Mouse (Mus musculus) forebrain, embryonic 10.5 days (tissue): ENCODE measurements around the gene Sh2b1. TPM values are rescaled to one million over a fixed set of nuclear protein-coding genes. Genes with fewer than 3 reads are reported as not detected.

Experiments used
- DNase-seq: peaks from one replicate; pipeline ENCODE4 v3.0.0-alpha.2; 2017; ENCODE audit warnings: low spot score; ENCODE audit errors: extremely low spot score
- H3K27ac ChIP-seq: fragments of 300-500 bp; sonication (generic); 2 replicates; pipeline ENCODE4 v1.5.1; 2016; ENCODE audit warnings: mild to moderate bottlenecking
- H3K27me3 ChIP-seq: fragments of 300-500 bp; sonication (generic); 2 replicates; pipeline ENCODE4 v1.6.1; 2016; ENCODE audit warnings: mild to moderate bottlenecking; ENCODE audit not compliant: poor library complexity, severe bottlenecking
- H3K36me3 ChIP-seq: fragments of 300-500 bp; sonication (generic); replicated peaks from 2 replicates; pipeline ENCODE4 v1.6.1; 2016; ENCODE audit warnings: mild to moderate bottlenecking, moderate library complexity
- H3K4me1 ChIP-seq: fragments of 300-500 bp; sonication (generic); 2 replicates; pipeline ENCODE4 v1.6.1; 2016
- H3K4me3 ChIP-seq: fragments of 300-500 bp; sonication (generic); 2 replicates; pipeline ENCODE4 v1.5.1; 2016; ENCODE audit warnings: mild to moderate bottlenecking, moderate library complexity
- H3K9me3 ChIP-seq: fragments of 300-500 bp; sonication (generic); 2 replicates; pipeline ENCODE4 v1.6.1; 2016; ENCODE audit warnings: mild to moderate bottlenecking, moderate library complexity
- WGBS: fragments of 180-500 bp; shearing (Covaris S2); methylation state at CpG from one replicate; pipeline ENCODE4 v1.1.7; 2016; 5-methylcytosine and 5-hydroxymethylcytosine counted together
- polyA plus RNA-seq: library from polyadenylated mRNA; unstranded; fragments of >200 nt; fragmentation: Nextera tagmentation; extraction: Ambion mirVana; gene quantifications from 2 replicates; pipeline ENCODE4 v1.2.1, GENCODE M21; 2016

The Sh2b1 gene
- polyA plus RNA-seq, result 49.2 and 50.8 TPM in 2 replicates

- no peaks in the 10 kb centered on the region for H3K9me3 ChIP-seq
- peak within 1 kb of the TSS; percentile 97 for H3K27ac ChIP-seq
- no peaks in the 10 kb centered on the region for H3K27me3 ChIP-seq
- H3K4me3 ChIP-seq, result peak within 1 kb of the TSS; percentile 78
- under 1% methylated on average over 53 of the region's 53 CpGs for WGBS
- peaks cover 34% of the 10 kb centered on the region for H3K36me3 ChIP-seq
- peaks cover 27% of the 10 kb centered on the region for H3K4me1 ChIP-seq
- DNase-seq, result peak; percentile 90
These were observed at the start of gene Sh2b1 for GRCm38 (mm10) chr7:126474993-126475581. Sh2b1 (minus strand) TSS chr7:126475424.

DNA sequence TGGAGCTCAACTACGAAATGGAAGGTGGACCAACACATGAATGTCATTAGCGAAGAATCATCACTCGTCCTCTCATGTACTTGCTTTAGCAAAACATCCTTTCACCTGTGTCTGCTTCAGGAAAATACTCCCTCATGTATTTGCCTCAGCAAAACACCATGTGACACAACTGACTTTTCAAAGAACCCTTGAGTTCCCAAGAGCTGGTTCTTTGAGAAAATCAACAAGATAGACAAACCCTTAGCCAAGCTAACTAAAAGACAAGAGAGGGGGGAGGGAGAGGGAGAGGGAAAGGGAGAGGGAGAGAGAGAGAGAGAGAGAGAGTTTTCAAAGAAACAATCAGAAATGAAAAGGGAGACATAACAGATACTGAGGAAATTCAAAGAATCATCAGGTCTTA is 48.1 kb upstream of the Sh2b1 start:
- Histone ChIP-seq H3K4me1 (peaks cover 6% of the 10 kb centered on the region; the same call in 1 of the 2 replicates), H3K27me3 (no peaks in the 10 kb centered on the region), H3K9me3 (no peaks in the 10 kb centered on the region), H3K36me3 (no peaks in the 10 kb centered on the region), H3K27ac (no peak overlapping the region), H3K4me3 (no peak overlapping the region)
- no peak for DNase-seq
- WGBS, result 85% methylated on average over 3 of the region's 3 CpGs

GRCm38 (mm10) chr7:126519513-126519912 is 44.3 kb upstream of the Sh2b1 start:
- H3K27me3 ChIP-seq, result no peaks in the 10 kb centered on the region
- H3K4me3 ChIP-seq, result no peak overlapping the region
- H3K27ac ChIP-seq, result no peak overlapping the region
- no peaks in the 10 kb centered on the region for H3K36me3 ChIP-seq
- no peak for DNase-seq
- WGBS, result 78% methylated on average over 2 of the region's 2 CpGs
- peaks cover 3% of the 10 kb centered on the region; the same call in 1 of the 2 replicates for H3K4me1 ChIP-seq
- H3K9me3 ChIP-seq, result no peaks in the 10 kb centered on the region

DNA sequence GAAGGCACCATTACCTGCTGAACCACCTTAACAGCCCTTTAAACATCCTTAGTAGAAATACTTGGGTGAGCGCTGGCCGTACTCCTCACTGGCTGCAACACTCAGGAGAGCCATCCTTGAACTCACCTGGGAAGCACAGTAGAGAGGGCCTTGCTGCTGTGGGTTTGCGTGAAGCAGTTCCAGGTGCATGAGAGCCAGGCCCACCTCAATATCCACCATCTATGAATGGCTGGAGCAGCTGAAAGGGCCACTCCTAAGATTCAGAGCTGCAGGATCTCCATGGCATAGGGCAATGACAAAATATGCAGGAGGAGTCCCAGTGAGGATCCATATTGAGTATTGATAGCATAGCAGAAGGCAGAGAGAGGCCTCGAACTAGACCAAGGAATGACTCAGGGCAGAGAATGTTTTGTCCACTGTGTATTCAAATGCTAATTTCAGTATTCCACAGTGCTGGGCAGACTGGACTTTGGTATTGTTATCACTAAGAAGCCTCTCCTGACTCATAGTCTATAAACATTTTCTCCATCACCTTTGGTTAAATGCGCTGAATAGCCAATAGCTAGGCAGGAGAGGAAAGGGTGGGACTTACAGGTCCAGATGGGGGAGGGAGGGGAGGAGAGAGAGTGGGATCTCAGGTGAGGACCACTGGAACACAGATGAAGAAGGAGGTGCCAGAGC is 43.2 kb upstream of the Sh2b1 start:
- 86% methylated on average over 5 of the region's 5 CpGs for WGBS
- Histone ChIP-seq H3K4me3 (no peak overlapping the region), H3K36me3 (no peaks in the 10 kb centered on the region), H3K9me3 (no peaks in the 10 kb centered on the region), H3K27me3 (no peaks in the 10 kb centered on the region), H3K27ac (no peak overlapping the region), H3K4me1 (peaks cover 3% of the 10 kb centered on the region; the same call in 1 of the 2 replicates)
- DNase-seq, result no peak

- no peaks in the 10 kb centered on the region for H3K9me3 ChIP-seq
- no peak overlapping the region for H3K4me3 ChIP-seq
- 91% methylated on average over 3 of the region's 3 CpGs for WGBS
- H3K27me3 ChIP-seq, result no peaks in the 10 kb centered on the region
- no peaks in the 10 kb centered on the region for H3K36me3 ChIP-seq
- DNase-seq, result no peak
- H3K4me1 ChIP-seq, result no peaks in the 10 kb centered on the region
- no peak overlapping the region for H3K27ac ChIP-seq
These were observed 36.1 kb upstream of the Sh2b1 start for GRCm38 (mm10) chr7:126511287-126511686.

DNA sequence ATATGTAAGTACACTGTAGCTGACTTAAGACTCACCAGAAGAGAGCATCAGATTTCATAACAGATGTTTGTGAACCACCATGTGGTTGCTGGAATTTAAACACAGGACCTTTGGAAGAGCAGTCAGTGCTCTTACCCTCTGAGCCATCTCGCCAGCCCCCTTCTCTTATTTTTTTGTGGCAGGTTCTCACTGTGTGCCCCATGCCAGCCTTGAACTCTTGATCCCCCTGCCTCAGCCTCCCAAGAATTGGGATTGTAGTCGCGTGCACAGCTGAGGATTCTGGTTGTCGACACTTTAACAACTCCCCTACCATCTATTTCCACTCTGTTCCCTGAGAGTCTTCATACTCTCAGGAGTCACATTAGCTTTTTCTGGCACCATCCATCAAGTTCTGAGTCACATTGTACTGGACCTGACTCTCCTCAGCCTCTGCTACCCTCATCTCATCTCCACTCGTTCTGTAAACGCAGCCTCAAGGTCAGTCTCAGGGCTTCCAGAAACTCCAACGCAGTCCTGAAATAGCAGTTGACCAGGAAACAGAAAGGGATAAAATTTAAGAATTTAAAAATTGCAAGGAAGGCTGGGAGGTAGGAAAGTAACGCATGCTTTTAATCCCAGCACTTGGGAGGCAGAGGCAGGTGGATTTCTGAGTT is 32.0 kb upstream of the Sh2b1 start:
- Histone ChIP-seq H3K4me3 (no peak overlapping the region), H3K9me3 (no peaks in the 10 kb centered on the region), H3K27ac (no peak overlapping the region), H3K27me3 (no peaks in the 10 kb centered on the region), H3K4me1 (peaks cover 7% of the 10 kb centered on the region), H3K36me3 (no peaks in the 10 kb centered on the region)
- no peak for DNase-seq
- WGBS, result 89% methylated on average over 8 of the region's 8 CpGs

DNA sequence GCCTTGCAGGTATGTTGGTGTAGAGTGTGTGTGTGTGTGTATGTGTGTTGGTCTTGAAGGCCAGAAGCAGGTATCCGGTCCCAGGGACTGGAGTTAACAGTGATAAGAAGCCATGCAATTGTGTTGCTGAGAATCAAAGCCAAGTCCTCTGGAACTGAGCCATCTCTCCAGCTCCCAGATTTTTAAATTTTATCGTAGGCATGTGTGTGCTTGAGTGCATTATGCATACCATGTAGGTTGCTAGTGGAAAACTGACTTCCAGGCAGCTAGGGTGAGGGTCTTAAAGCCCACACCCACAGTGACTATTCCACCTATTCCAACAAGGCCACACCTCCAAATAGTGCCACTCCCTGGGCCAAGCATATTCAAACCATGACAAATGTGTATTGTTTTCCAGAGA is 29.7 kb upstream of the Sh2b1 start:
- no peak overlapping the region for H3K27ac ChIP-seq
- H3K9me3 ChIP-seq, result no peaks in the 10 kb centered on the region
- WGBS, result 90% methylated on average over 2 of the region's 2 CpGs
- no peak for DNase-seq
- peaks cover 17% of the 10 kb centered on the region for H3K4me1 ChIP-seq
- H3K27me3 ChIP-seq, result no peaks in the 10 kb centered on the region
- no peak overlapping the region for H3K4me3 ChIP-seq
- peaks cover 15% of the 10 kb centered on the region for H3K36me3 ChIP-seq

- Histone ChIP-seq H3K9me3 (no peaks in the 10 kb centered on the region), H3K4me1 (peaks cover 17% of the 10 kb centered on the region), H3K4me3 (peak within 1 kb of the TSS; percentile 80), H3K27ac (peak within 1 kb of the TSS; percentile 98), H3K36me3 (peaks cover 30% of the 10 kb centered on the region), H3K27me3 (no peaks in the 10 kb centered on the region)
- under 1% methylated on average over 64 of the region's 72 CpGs for WGBS
- peak; percentile 99 for DNase-seq
These were observed 28.2 kb upstream of the Sh2b1 start, which contains the start of gene Atxn2l for GRCm38 (mm10) chr7:126503273-126503878. Atxn2l (minus strand) TSS chr7:126503437.

DNA sequence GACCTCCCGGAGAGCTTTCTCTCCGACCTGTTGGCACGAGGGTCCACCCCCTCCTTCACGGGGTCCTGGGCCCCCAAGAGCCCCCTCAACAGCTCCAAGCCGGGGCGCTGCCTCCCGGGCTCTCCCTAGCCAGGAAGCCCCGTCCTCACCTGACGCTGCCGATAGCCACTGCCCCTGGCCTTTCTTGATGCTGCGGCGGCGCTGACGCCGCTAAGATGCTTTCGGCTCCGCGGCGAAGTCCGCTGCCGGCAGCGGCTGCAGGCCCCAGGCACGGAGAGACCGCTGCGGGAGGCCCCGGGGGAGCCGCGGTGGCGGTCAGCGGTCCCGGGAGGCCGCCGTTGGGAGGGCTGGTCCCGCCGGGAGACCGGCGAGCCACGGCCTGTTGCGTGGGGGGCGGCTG is 27.5 kb upstream of the Sh2b1 start:
- Histone ChIP-seq H3K4me3 (peak overlapping the region; percentile 80), H3K4me1 (peaks cover 17% of the 10 kb centered on the region), H3K36me3 (peaks cover 37% of the 10 kb centered on the region), H3K27me3 (no peaks in the 10 kb centered on the region), H3K27ac (peak overlapping the region; percentile 98), H3K9me3 (no peaks in the 10 kb centered on the region)
- no peak for DNase-seq
- WGBS, result under 1% methylated on average over 39 of the region's 40 CpGs

DNA sequence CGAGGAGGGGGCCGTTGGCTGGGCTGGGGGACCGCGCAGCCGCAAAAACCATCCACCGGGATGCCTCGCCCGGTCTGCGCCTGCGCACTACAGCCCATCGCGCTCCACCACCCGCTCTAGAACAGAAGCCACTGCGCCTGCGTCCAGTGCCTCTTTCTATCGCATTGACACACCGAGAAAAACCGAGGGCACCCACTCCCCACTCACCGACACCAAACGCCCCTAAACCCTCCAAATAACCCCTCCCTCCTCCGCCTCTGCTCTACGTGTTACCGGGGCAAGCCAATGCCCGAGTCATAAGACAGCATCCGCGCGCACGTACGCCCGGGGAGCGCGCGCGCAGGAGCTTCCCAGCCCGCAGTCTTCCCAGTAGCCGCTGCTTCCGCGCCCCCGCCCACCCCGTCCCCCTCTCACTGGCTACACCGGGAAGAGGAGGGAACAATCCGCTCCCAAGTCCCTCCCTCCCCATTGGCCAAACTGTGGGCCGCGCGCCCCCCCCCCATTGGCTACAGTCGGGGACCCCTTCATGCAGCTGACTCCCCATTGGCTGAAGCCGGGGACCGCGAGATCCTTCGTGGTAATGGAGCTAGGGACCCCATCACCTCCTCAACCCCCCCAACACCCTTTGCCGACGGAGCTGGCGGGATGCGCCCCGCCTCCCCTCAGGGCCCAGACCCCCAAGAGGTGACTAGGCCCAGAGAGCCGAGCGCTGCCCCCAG is 27.0 kb upstream of the Sh2b1 start:
- DNase-seq, result peak; percentile 98
- WGBS, result under 1% methylated on average over 57 of the region's 57 CpGs
- Histone ChIP-seq H3K4me3 (peak overlapping the region; percentile 80), H3K9me3 (no peaks in the 10 kb centered on the region), H3K4me1 (peaks cover 17% of the 10 kb centered on the region), H3K36me3 (peaks cover 42% of the 10 kb centered on the region), H3K27me3 (no peaks in the 10 kb centered on the region), H3K27ac (peak overlapping the region; percentile 98)

DNA sequence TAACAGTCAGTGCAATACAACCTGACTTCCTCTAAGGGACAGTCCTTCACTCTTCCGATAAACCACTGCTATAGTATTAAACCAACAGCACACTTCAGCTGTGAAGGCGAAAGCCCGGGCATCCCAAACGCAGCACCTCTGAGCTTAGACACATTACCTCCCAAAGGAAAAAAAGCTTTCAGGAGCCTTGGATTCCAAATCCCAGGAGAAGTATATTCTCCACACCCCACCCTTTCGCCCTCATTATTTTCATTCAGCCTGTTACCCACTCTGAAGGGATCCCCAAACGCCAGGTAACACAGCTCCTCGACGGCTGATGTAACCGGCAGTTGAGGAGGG is 26.4 kb upstream of the Sh2b1 start:
- DNase-seq, result no peak
- Histone ChIP-seq H3K27ac (peak overlapping the region; percentile 98), H3K27me3 (no peaks in the 10 kb centered on the region), H3K9me3 (no peaks in the 10 kb centered on the region), H3K4me1 (peaks cover 17% of the 10 kb centered on the region), H3K36me3 (peaks cover 48% of the 10 kb centered on the region), H3K4me3 (peak overlapping the region; percentile 80)
- WGBS, result 3% methylated on average over 9 of the region's 9 CpGs

- 95% methylated on average over 7 of the region's 7 CpGs for WGBS
- H3K4me3 ChIP-seq, result no peak overlapping the region
- no peaks in the 10 kb centered on the region for H3K27me3 ChIP-seq
- peaks cover 70% of the 10 kb centered on the region for H3K36me3 ChIP-seq
- DNase-seq, result no peak
- no peaks in the 10 kb centered on the region for H3K9me3 ChIP-seq
- H3K4me1 ChIP-seq, result peaks cover 16% of the 10 kb centered on the region
- H3K27ac ChIP-seq, result no peak overlapping the region
These were observed 24.2 kb upstream of the Sh2b1 start for GRCm38 (mm10) chr7:126499416-126499815.
